Mouse (Mus musculus) erythroblast, embryonic 14.5 days (primary cell): Measurements from ENCODE around the gene Adgrd1.

ENCODE experiments used
- GATA1 ChIP-seq: IDR thresholded peaks from 2 replicates; pipeline ENCODE4 v1.6.1; 2012; ENCODE audit warnings: low read length, inconsistent platforms, mixed read lengths
- TAL1 ChIP-seq: IDR thresholded peaks from 3 replicates; pipeline ENCODE4 v1.6.1; 2012; ENCODE audit warnings: low read length, inconsistent platforms, mixed read lengths

DNA sequence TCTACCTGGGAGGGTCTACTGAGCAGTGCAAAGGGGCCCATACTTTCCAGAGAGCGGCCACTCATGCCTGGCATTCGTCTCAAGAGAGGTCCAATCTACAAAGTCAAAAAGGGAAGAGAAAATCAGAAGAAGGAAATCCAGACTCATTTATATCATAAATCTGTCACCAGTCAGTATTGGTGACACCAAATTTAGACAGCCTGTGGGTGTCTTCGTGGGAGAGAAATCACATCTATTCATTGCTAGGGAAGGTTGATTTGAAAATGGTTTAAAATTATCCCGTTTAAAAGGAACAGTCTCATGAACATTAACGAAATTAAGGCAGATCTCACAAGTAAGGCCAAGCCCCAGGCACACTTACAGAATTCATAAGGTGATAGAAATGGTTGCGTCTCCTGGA lies 76.0 kb downstream of the Adgrd1 start:
- TF ChIP-seq TAL1 (no peak), GATA1 (no peak)
